Mouse (Mus musculus): ENCODE data around the gene Pitpnm3.

GRCm38 (mm10) chr11:72078647-72079046 is 56.9 kb downstream of the Pitpnm3 start:
- TF ChIP-seq CTCF (IDR thresholded peaks at IDR 0.05; ENCODE audit: low read depth), result no peak
- TF ChIP-seq EP300 (IDR thresholded peaks at IDR 0.05; ENCODE audit: low read depth), result no peak

Data from liver, embryonic 14.5 days (tissue).